Mouse (Mus musculus) liver, adult (tissue): ENCODE measurements around the gene Olfr1502.
"Not testable (repeated sequence)": the region's sequence is repeated elsewhere in the genome, so short reads cannot be mapped to it uniquely, and the experiment has no call there.

Experiments used
- GATA4 ChIP-seq: IDR thresholded peaks from 2 replicates; pipeline ENCODE4 v1.6.1; 2014; ENCODE audit warnings: mild to moderate bottlenecking, low read length; ENCODE audit not compliant: insufficient replicate concordance

Olfr1502 gene

GRCm38 (mm10) chr19:13861495-13861894, at the start of gene Olfr1502:
TSS of gene Olfr1502 (plus strand) at chr19:13861795.
- no peak for TF ChIP-seq GATA4

GRCm38 (mm10) chr19:13812823-13813222, 48.8 kb upstream of the Olfr1502 start:
- TF ChIP-seq GATA4 = no peak

GRCm38 (mm10) chr19:13818827-13819226, 42.8 kb upstream of the Olfr1502 start:
- no peak for TF ChIP-seq GATA4

GRCm38 (mm10) chr19:13819347-13819746, 42.2 kb upstream of the Olfr1502 start, which contains the start of gene Olfr1499:
TSS of gene Olfr1499 (minus strand) at chr19:13819447.
- TF ChIP-seq GATA4 = no peak

- no peak for TF ChIP-seq GATA4
These were observed 40.7 kb upstream of the Olfr1502 start for GRCm38 (mm10) chr19:13820847-13821246.

- TF ChIP-seq GATA4 = no peak
These were observed 33.1 kb upstream of the Olfr1502 start for GRCm38 (mm10) chr19:13828447-13828846.

- no peak for TF ChIP-seq GATA4
These were observed 31.2 kb upstream of the Olfr1502 start, which contains the start of gene Olfr1500 for GRCm38 (mm10) chr19:13830388-13830787. TSS of gene Olfr1500 (minus strand) at chr19:13830488.

- TF ChIP-seq GATA4 = not testable (repeated sequence)
These were observed 11.0 kb upstream of the Olfr1502 start, which contains the start of gene Olfr1501 for GRCm38 (mm10) chr19:13850592-13850991. TSS of gene Olfr1501 (minus strand) at chr19:13850692.

GRCm38 (mm10) chr19:13897828-13898227, 36.2 kb downstream of the Olfr1502 start, which contains the start of gene Olfr1504:
TSS of gene Olfr1504 (minus strand) at chr19:13897928.
- no peak for TF ChIP-seq GATA4
